Mouse (Mus musculus) CH12.LX (cell line): ENCODE data around the gene Commd1. TPM values are rescaled to one million over a fixed set of nuclear protein-coding genes. Genes with fewer than 3 reads are reported as not detected.

ENCODE experiments used
- DNase-seq: peaks from one replicate; pipeline ENCODE4 v3.0.0-alpha.2; 2013; ENCODE audit errors: extremely low read depth
- H3K27ac ChIP-seq: 2 replicates; pipeline ENCODE4 v1.5.1; 2012; ENCODE audit warnings: low read depth, mild to moderate bottlenecking, control low read depth, moderate library complexity; ENCODE audit not compliant: insufficient read depth
- H3K27me3 ChIP-seq: replicated peaks from 2 replicates; pipeline ENCODE3; 2012; ENCODE audit warnings: inconsistent platforms
- H3K36me3 ChIP-seq, 2 experiments: replicated peaks in 1 of 2; 2 replicates each; pipeline versions ENCODE3 to v1.6.1; 2012; ENCODE audit warnings: inconsistent platforms in 1 of 2, low read length in 1 of 2, mild to moderate bottlenecking in 1 of 2, mixed read lengths in 1 of 2, moderate library complexity in 1 of 2; ENCODE audit not compliant: control insufficient read depth in 1 of 2, insufficient read depth in 1 of 2
- H3K4me1 ChIP-seq, 2 experiments: 2 replicates each; pipeline ENCODE4 v1.6.1; 2012; ENCODE audit warnings: inconsistent platforms in 1 of 2, moderate library complexity in 1 of 2; ENCODE audit not compliant: insufficient read depth in 2 of 2, control insufficient read depth in 1 of 2
- H3K4me2 ChIP-seq: 2 replicates; pipeline ENCODE4 v1.6.1; 2012; ENCODE audit warnings: low read depth, mild to moderate bottlenecking, control low read depth; ENCODE audit not compliant: poor library complexity, insufficient read depth, severe bottlenecking
- H3K4me3 ChIP-seq, 3 experiments: fragments of 150-350 bp in 1 of 3; sonication (generic) in 1 of 3; replicated peaks in 1 of 3; 2 replicates each; pipeline versions ENCODE3 to v1.5.1; 2011 to 2012; ENCODE audit warnings: low read depth in 2 of 3, low read length in 2 of 3, mild to moderate bottlenecking in 2 of 3, moderate library complexity in 2 of 3, control low read depth in 1 of 3, improper control_type of control experiment in 1 of 3, inconsistent platforms in 1 of 3, mixed read lengths in 1 of 3; ENCODE audit not compliant: poor library complexity in 1 of 3
- H3K79me2 ChIP-seq: replicated peaks from 2 replicates; pipeline ENCODE4 v1.6.1; 2012; ENCODE audit warnings: mild to moderate bottlenecking, moderate library complexity; ENCODE audit not compliant: control insufficient read depth, poor library complexity, insufficient read depth, severe bottlenecking; ENCODE audit errors: extremely low read depth
- H3K9ac ChIP-seq: 2 replicates; pipeline ENCODE4 v1.6.1; 2012; ENCODE audit warnings: low read depth, mild to moderate bottlenecking, control low read depth, moderate library complexity; ENCODE audit not compliant: insufficient read depth
- H3K9me3 ChIP-seq: replicated peaks from 2 replicates; pipeline ENCODE3; 2012; ENCODE audit warnings: low read length, inconsistent platforms, mixed read lengths
- E2F4 ChIP-seq: IDR thresholded peaks from 2 replicates; pipeline ENCODE4 v1.6.1; 2011; ENCODE audit warnings: low read depth, low read length, improper control_type of control experiment; ENCODE audit not compliant: insufficient replicate concordance
- JUND ChIP-seq: conservative IDR thresholded peaks from 2 replicates; pipeline ENCODE4 v1.6.1; 2011; ENCODE audit warnings: low read depth, low read length, improper control_type of control experiment
- KAT2A ChIP-seq: IDR thresholded peaks from 2 replicates; pipeline ENCODE4 v1.6.1; 2012; ENCODE audit warnings: low read length, improper control_type of control experiment, inconsistent platforms; ENCODE audit not compliant: insufficient replicate concordance
- MAFK ChIP-seq: IDR thresholded peaks from 2 replicates; pipeline ENCODE4 v1.6.1; 2011; ENCODE audit warnings: low read length, improper control_type of control experiment; ENCODE audit not compliant: insufficient replicate concordance
- MAX ChIP-seq: IDR thresholded peaks from 2 replicates; pipeline ENCODE4 v1.6.1; 2011; ENCODE audit warnings: low read length, improper control_type of control experiment
- MEF2A ChIP-seq: IDR thresholded peaks from 2 replicates; pipeline ENCODE4 v1.6.1; 2014; ENCODE audit warnings: low read depth, mild to moderate bottlenecking, inconsistent platforms, low read length, improper control_type of control experiment, borderline replicate concordance
- MYC ChIP-seq: IDR thresholded peaks from 2 replicates; pipeline ENCODE4 v1.6.1; 2011; ENCODE audit warnings: low read depth, mild to moderate bottlenecking, improper control_type of control experiment, low read length
- NELFE ChIP-seq: IDR thresholded peaks from 2 replicates; pipeline ENCODE4 v1.6.1; 2011; ENCODE audit warnings: low read depth, low read length, improper control_type of control experiment
- POLR2A ChIP-seq: IDR thresholded peaks from 2 replicates; pipeline ENCODE4 v1.6.1; 2011; ENCODE audit warnings: low read depth, mild to moderate bottlenecking, improper control_type of control experiment, low read length
- POLR2AphosphoS2 ChIP-seq: IDR thresholded peaks from 2 replicates; pipeline ENCODE4 v1.6.1; 2011; ENCODE audit warnings: low read depth, low read length, improper control_type of control experiment
- RCOR1 ChIP-seq: conservative IDR thresholded peaks from 2 replicates; pipeline ENCODE4 v1.6.1; 2012; ENCODE audit warnings: low read depth, mild to moderate bottlenecking, inconsistent platforms, low read length, improper control_type of control experiment
- SIN3A ChIP-seq: IDR thresholded peaks from 2 replicates; pipeline ENCODE4 v1.6.1; 2012; ENCODE audit warnings: low read length, improper control_type of control experiment, inconsistent platforms
- SMC3 ChIP-seq: IDR thresholded peaks from 2 replicates; pipeline ENCODE4 v1.6.1; 2011; ENCODE audit warnings: low read depth, low read length, improper control_type of control experiment
- TCF12 ChIP-seq: IDR thresholded peaks from 2 replicates; pipeline ENCODE4 v1.6.1; 2014; ENCODE audit warnings: low read depth, mild to moderate bottlenecking, inconsistent platforms, low read length, improper control_type of control experiment
- USF1 ChIP-seq: IDR thresholded peaks from 2 replicates; pipeline ENCODE4 v1.6.1; 2014; ENCODE audit warnings: low read depth, mild to moderate bottlenecking, inconsistent platforms, low read length, improper control_type of control experiment
- USF2 ChIP-seq: conservative IDR thresholded peaks from 2 replicates; pipeline ENCODE4 v1.6.1; 2011; ENCODE audit warnings: low read depth, low read length, improper control_type of control experiment
- ZNF384 ChIP-seq: IDR thresholded peaks from 2 replicates; pipeline ENCODE4 v1.6.1; 2012; ENCODE audit warnings: low read depth, low read length, improper control_type of control experiment, inconsistent platforms
- dilution Hi-C: fragments of 300-500 bp; cut with MboI; formaldehyde crosslinking; loops from 2 replicates; pipeline ENCODE4 v1.14.3; 2020; ENCODE audit warnings: low sequenced_read_pairs; ENCODE audit not compliant: extremely low pct_unique_long_range_greater_than_20kb, extremely low pct_ligation_motif_present
- in situ Hi-C: fragments of 300-500 bp; cut with MboI; formaldehyde crosslinking; loops from 3 replicates; pipeline ENCODE4 v1.14.3; 2019; ENCODE audit warnings: low sequenced_read_pairs, low pct_ligation_motif_present, low pct_unique_long_range_greater_than_20kb, mixed read lengths
- polyA plus RNA-seq: library from polyadenylated mRNA; unstranded; fragments of >175 nt; gene quantifications from 2 replicates; pipeline ENCODE4 v1.2.1, GENCODE M21; 2012; ENCODE audit warnings: low read depth; ENCODE audit not compliant: insufficient read length
- total RNA-seq, 2 experiments: library from RNA; depleted of rRNA; stranded (reverse); fragments of 300-350 nt in 1 of 2; fragments of >200 nt in 1 of 2; gene quantifications; 2 replicates each; pipeline ENCODE4 v1.2.3; 2012 to 2014

The Commd1 gene
- total and polyA plus RNA-seq, 3 experiments = 109 to 163 (median 113) TPM

GRCm38 (mm10) chr11:22913744-22914143, 68.4 kb downstream of the Commd1 start:
- Histone ChIP-seq H3K4me2 (no peak overlapping the region), H3K36me3 (peaks cover 0 to 16% of the 10 kb centered on the region in 2 experiments), H3K4me1 (peaks cover 4 to 48% of the 10 kb centered on the region in 2 experiments), H3K9ac (no peak overlapping the region), H3K9me3 (peaks cover 4% of the 10 kb centered on the region), H3K79me2 (no peaks in the 10 kb centered on the region), H3K27ac (no peak overlapping the region), H3K4me3 (no peak overlapping the region), H3K27me3 (no peaks in the 10 kb centered on the region)
- no peak for DNase-seq
- dilution Hi-C loops = no loop called here
- in situ Hi-C loops = no loop called here
- TF ChIP-seq MAFK = no peak
- TF ChIP-seq SMC3 = no peak
- TF ChIP-seq POLR2A = no peak
- TF ChIP-seq POLR2AphosphoS2 = no peak
- no peak for TF ChIP-seq SIN3A
- no peak for TF ChIP-seq MYC
- no peak for TF ChIP-seq KAT2A
- TF ChIP-seq MEF2A = no peak
- TF ChIP-seq E2F4 = no peak
- TF ChIP-seq USF2 = no peak
- TF ChIP-seq TCF12 = no peak
- TF ChIP-seq, all 38 proteins: peak for 0

- Histone ChIP-seq H3K36me3 (peaks cover 0 to 13% of the 10 kb centered on the region in 2 experiments), H3K9ac (no peak overlapping the region), H3K27ac (no peak overlapping the region), H3K79me2 (no peaks in the 10 kb centered on the region), H3K4me3 (no peak overlapping the region), H3K4me1 (peaks cover 2 to 47% of the 10 kb centered on the region in 2 experiments), H3K4me2 (no peak overlapping the region), H3K27me3 (no peaks in the 10 kb centered on the region), H3K9me3 (no peaks in the 10 kb centered on the region)
- TF ChIP-seq ZNF384 = no peak
- no peak for TF ChIP-seq MAX
- no peak for TF ChIP-seq KAT2A
- TF ChIP-seq POLR2AphosphoS2 = no peak
- no peak for TF ChIP-seq MEF2A
- TF ChIP-seq JUND = no peak
- no peak for TF ChIP-seq RCOR1
- dilution Hi-C loops = no loop called here
- DNase-seq = no peak
- in situ Hi-C loops = no loop called here
Measured at GRCm38 (mm10) chr11:22911831-22912230, 70.4 kb downstream of the Commd1 start.

DNA sequence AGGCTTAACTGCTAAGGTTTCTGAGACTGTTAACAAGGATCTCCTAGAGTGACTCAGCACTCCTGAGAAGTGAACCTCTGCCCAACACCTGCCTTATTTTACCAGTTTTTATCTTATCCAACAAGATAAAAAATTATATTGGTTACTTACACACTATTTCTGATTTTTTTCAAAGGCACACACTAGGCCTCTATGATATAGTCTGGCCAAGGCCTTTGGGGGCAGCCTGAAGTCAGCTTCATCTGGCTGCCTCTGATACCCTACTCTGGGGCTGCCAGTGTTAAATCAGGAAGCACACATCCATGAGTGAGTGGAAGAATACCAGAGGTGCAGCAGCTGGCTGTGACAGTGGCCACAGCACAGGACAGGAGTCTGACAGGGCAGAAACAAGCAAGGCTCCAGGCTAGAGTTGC, 75.7 kb downstream of the Commd1 start:
- in situ Hi-C loops (no loop called here), dilution Hi-C loops (no loop called here)
- DNase-seq = no peak
- H3K27ac ChIP-seq = no peak overlapping the region
- H3K79me2 ChIP-seq = no peaks in the 10 kb centered on the region
- no peaks in the 10 kb centered on the region for H3K27me3 ChIP-seq
- no peak overlapping the region for H3K9ac ChIP-seq
- TF ChIP-seq JUND = no peak
- TF ChIP-seq KAT2A = no peak
- no peak for TF ChIP-seq NELFE
- no peak for TF ChIP-seq MYC
- no peak for TF ChIP-seq USF1
- no peak for TF ChIP-seq POLR2A
- H3K4me1 ChIP-seq = peaks cover 5 to 55% of the 10 kb centered on the region in 2 experiments
- H3K9me3 ChIP-seq = no peaks in the 10 kb centered on the region
- H3K4me2 ChIP-seq = no peak overlapping the region
- no peaks in the 10 kb centered on the region for H3K36me3 ChIP-seq
- no peak overlapping the region for H3K4me3 ChIP-seq
